Mouse (Mus musculus): ENCODE data around the gene Olfr128. TPM values are rescaled to one million over a fixed set of nuclear protein-coding genes. Genes with fewer than 3 reads are reported as not detected.
"Not testable (repeated sequence)": the region's sequence is repeated elsewhere in the genome, so short reads cannot be mapped to it uniquely, and the experiment has no call there.

The Olfr128 gene
- polyA plus RNA-seq (2015; fragmentation: Nextera tagmentation; extraction: Ambion mirVana) = not detected in 2 replicates

GRCm38 (mm10) chr17:37920248-37920647 is at the start of gene Olfr128:
Olfr128 (plus strand) TSS chr17:37920548.
- H3K27me3 ChIP-seq = no peaks in the 10 kb centered on the region
- H3K27ac ChIP-seq = no peak within 1 kb of the TSS
- no peaks in the 10 kb centered on the region for H3K36me3 ChIP-seq
- DNase-seq = no peak
- no peak within 1 kb of the TSS for H3K4me3 ChIP-seq (replicated peaks)
- no peaks in the 10 kb centered on the region for H3K9me3 ChIP-seq (replicated peaks)
- no peak for ATAC-seq (ENCODE audit: low read depth)
- no peaks in the 10 kb centered on the region for H3K4me1 ChIP-seq (replicated peaks)
- H3K9ac ChIP-seq = no peak within 1 kb of the TSS
- no peak within 1 kb of the TSS for H3K4me2 ChIP-seq

- H3K27me3 ChIP-seq = no peaks in the 10 kb centered on the region
- H3K4me2 ChIP-seq = no peak overlapping the region
- H3K9ac ChIP-seq = no peak overlapping the region
- no peaks in the 10 kb centered on the region for H3K36me3 ChIP-seq
- H3K27ac ChIP-seq = no peak overlapping the region
- no peak for ATAC-seq (ENCODE audit: low read depth)
- no peaks in the 10 kb centered on the region for H3K4me1 ChIP-seq (replicated peaks)
- no peak for DNase-seq
- 47% methylated on average over 3 of the region's 3 CpGs for WGBS (ENCODE audit: insufficient replicate concordance)
- no peaks in the 10 kb centered on the region for H3K9me3 ChIP-seq (replicated peaks)
- no peak overlapping the region for H3K4me3 ChIP-seq (replicated peaks)
Observed at GRCm38 (mm10) chr17:37873830-37874229, 46.5 kb upstream of the Olfr128 start.

DNA sequence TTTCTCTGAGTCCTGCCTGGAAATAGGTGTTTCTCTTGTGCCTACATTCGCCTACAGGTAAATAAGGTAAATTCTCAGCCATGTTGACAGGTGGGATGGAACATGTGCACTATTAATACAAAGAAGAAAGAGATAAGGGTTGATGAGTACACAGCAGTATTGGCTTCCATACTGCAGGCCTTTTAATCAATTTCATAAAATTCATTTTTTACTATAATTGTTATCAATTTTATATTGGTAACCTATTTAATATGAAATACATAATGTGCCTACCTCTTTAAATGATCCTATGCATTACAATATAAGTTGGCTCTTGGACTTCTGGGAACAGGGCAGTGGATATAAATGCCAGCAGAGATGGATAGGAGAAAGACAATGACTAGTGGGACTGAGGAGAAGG is 20.2 kb upstream of the Olfr128 start, which contains the start of gene Olfr127:
TSS of gene Olfr127 (plus strand) at position 301 of the 400 bp plus-strand sequence.
- DNase-seq (no peak), ATAC-seq (ENCODE audit: low read depth) (no peak)
- H3K4me2 ChIP-seq = no peak within 1 kb of the TSS
- no peak within 1 kb of the TSS for H3K4me3 ChIP-seq (replicated peaks)
- no peak within 1 kb of the TSS for H3K9ac ChIP-seq
- no peaks in the 10 kb centered on the region for H3K9me3 ChIP-seq (replicated peaks)
- H3K4me1 ChIP-seq (replicated peaks) = no peaks in the 10 kb centered on the region
- WGBS (ENCODE audit: insufficient replicate concordance) = 43% methylated on average over 1 of the region's 1 CpGs
- no peaks in the 10 kb centered on the region for H3K36me3 ChIP-seq
- H3K27me3 ChIP-seq = no peaks in the 10 kb centered on the region
- H3K27ac ChIP-seq = no peak within 1 kb of the TSS

DNA sequence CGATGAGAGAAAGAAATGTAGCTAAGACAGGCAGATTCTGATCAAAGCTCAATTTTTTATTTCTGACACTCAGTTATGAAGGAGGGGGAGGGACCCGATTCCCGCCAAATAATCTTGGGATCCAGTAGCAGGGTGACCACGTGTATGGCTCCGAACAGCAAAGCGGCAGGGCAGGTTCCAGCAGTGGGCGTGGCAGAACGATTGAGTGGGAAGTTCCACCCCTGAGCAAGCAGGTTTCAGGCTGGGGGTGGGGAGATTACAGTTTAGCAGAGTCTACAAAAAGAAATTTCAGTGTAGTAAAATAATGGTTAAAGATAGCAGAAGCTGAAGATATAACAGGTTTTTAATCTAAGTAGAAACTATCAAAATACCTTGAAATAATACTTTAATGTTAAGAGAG is 13.5 kb upstream of the Olfr128 start:
- H3K27ac ChIP-seq; H3K9ac ChIP-seq; H3K36me3 ChIP-seq; H3K9me3 ChIP-seq (replicated peaks); ATAC-seq (ENCODE audit: low read depth); H3K4me3 ChIP-seq (replicated peaks); DNase-seq; H3K4me1 ChIP-seq (replicated peaks); H3K27me3 ChIP-seq; H3K4me2 ChIP-seq: not testable (repeated sequence)
- WGBS (ENCODE audit: insufficient replicate concordance) = 50% methylated on average over 8 of the region's 8 CpGs

DNA sequence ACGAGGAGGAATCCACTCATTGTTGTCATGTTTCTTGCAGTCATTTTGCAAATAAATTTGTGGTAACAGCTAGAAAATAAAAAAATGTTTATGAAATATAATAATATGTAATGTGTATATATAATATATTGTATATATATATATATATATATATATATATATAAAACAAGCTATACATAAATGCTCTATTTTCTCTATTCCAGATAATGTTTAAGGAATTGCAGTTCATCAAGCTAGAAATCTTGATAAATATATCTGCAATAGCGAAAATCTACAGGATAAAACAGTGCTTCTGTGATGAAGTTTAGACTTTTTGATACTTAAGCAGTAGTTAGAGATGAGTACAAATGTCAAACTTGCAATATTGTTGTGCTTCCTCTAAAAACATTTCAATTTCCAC is 32.6 kb downstream of the Olfr128 start, which contains the start of gene Olfr761:
TSS of gene Olfr761 (minus strand) at position 101 of the 400 bp plus-strand sequence.
- ATAC-seq (ENCODE audit: low read depth) = no peak
- Histone ChIP-seq H3K4me3 (replicated peaks) (no peak within 1 kb of the TSS), H3K27ac (no peak within 1 kb of the TSS), H3K36me3 (no peaks in the 10 kb centered on the region), H3K4me1 (replicated peaks) (no peaks in the 10 kb centered on the region), H3K27me3 (no peaks in the 10 kb centered on the region), H3K9me3 (replicated peaks) (no peaks in the 10 kb centered on the region), H3K9ac (no peak within 1 kb of the TSS), H3K4me2 (no peak within 1 kb of the TSS)
- 41% methylated on average over 2 of the region's 2 CpGs for WGBS (ENCODE audit: insufficient replicate concordance)
- DNase-seq = no peak

DNA sequence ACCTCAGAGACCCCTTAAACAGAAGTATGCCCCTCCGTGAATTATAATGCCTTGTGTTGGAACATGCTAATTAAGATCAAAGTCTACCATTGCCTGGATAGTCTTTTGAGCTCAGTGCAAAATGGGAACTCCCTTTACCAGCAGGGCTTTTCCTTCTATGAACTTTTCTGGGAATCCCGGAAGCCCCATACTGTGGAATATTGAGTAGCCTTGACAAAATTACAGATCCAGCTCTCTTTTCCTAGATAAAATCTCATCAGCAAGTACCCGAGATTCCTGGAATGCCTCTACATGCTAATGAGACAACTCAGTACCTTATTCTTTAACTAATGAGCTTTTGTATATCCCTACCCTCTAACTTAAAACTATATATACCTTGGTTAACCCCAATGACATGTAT is 53.2 kb downstream of the Olfr128 start:
- DNase-seq (no peak), ATAC-seq (ENCODE audit: low read depth) (no peak)
- H3K4me1 ChIP-seq (replicated peaks) = no peaks in the 10 kb centered on the region
- no peak overlapping the region for H3K4me3 ChIP-seq (replicated peaks)
- no peaks in the 10 kb centered on the region for H3K36me3 ChIP-seq
- H3K9me3 ChIP-seq (replicated peaks) = no peaks in the 10 kb centered on the region
- H3K27me3 ChIP-seq = no peaks in the 10 kb centered on the region
- H3K4me2 ChIP-seq = no peak overlapping the region
- 70% methylated on average over 3 of the region's 3 CpGs for WGBS (ENCODE audit: insufficient replicate concordance)
- H3K27ac ChIP-seq = no peak overlapping the region
- H3K9ac ChIP-seq = no peak overlapping the region

Other genes with a start within 250 kb of the Olfr128 start
- not detected in 2 replicates for gene Olfr119, start 224.0 kb upstream of the Olfr128 start, polyA plus RNA-seq (2015; fragmentation: Nextera tagmentation; extraction: Ambion mirVana)
- gene Olfr120, start 198.7 kb upstream of the Olfr128 start, polyA plus RNA-seq (2015; fragmentation: Nextera tagmentation; extraction: Ambion mirVana) = not detected in 2 replicates
- gene Olfr121, start 171.7 kb upstream of the Olfr128 start, polyA plus RNA-seq (2015; fragmentation: Nextera tagmentation; extraction: Ambion mirVana) = not detected in 2 replicates
- gene Olfr122, start 151.9 kb upstream of the Olfr128 start, polyA plus RNA-seq (2015; fragmentation: Nextera tagmentation; extraction: Ambion mirVana) = not detected in 2 replicates
- not detected in 2 replicates for gene Olfr123, start 127.0 kb upstream of the Olfr128 start, polyA plus RNA-seq (2015; fragmentation: Nextera tagmentation; extraction: Ambion mirVana)
- not detected in 2 replicates for gene Olfr124, start 120.7 kb upstream of the Olfr128 start, polyA plus RNA-seq (2015; fragmentation: Nextera tagmentation; extraction: Ambion mirVana)
- gene Olfr125, start 87.6 kb upstream of the Olfr128 start, polyA plus RNA-seq (2015; fragmentation: Nextera tagmentation; extraction: Ambion mirVana) = not detected in 2 replicates
- not detected in 2 replicates for gene Olfr126, start 73.1 kb upstream of the Olfr128 start, polyA plus RNA-seq (2015; fragmentation: Nextera tagmentation; extraction: Ambion mirVana)
- not detected in 2 replicates for gene Olfr127, start 20.1 kb upstream of the Olfr128 start, polyA plus RNA-seq (2015; fragmentation: Nextera tagmentation; extraction: Ambion mirVana)
- gene Olfr761, start 32.5 kb downstream of the Olfr128 start, polyA plus RNA-seq (2015; fragmentation: Nextera tagmentation; extraction: Ambion mirVana) = not detected in 2 replicates
- not detected in 2 replicates for gene Olfr129, start 139.5 kb downstream of the Olfr128 start, polyA plus RNA-seq (2015; fragmentation: Nextera tagmentation; extraction: Ambion mirVana)
- not detected in 2 replicates for gene Olfr130, start 143.4 kb downstream of the Olfr128 start, polyA plus RNA-seq (2015; fragmentation: Nextera tagmentation; extraction: Ambion mirVana)
- not detected in 2 replicates for gene Olfr131, start 168.1 kb downstream of the Olfr128 start, polyA plus RNA-seq (2015; fragmentation: Nextera tagmentation; extraction: Ambion mirVana)
- not detected in 2 replicates for gene Olfr132, start 214.0 kb downstream of the Olfr128 start, polyA plus RNA-seq (2015; fragmentation: Nextera tagmentation; extraction: Ambion mirVana)
- gene Olfr133, start 224.7 kb downstream of the Olfr128 start, polyA plus RNA-seq (2015; fragmentation: Nextera tagmentation; extraction: Ambion mirVana) = not detected in 2 replicates

Measured in liver, embryonic 13.5 days (tissue).